Mouse (Mus musculus): ENCODE measurements around the gene Pnck. TPM values are rescaled to one million over a fixed set of nuclear protein-coding genes. Genes with fewer than 3 reads are reported as not detected.

The Pnck gene
- total RNA-seq, 2 experiments from 2014 or later, result 113 to 125 TPM

DNA sequence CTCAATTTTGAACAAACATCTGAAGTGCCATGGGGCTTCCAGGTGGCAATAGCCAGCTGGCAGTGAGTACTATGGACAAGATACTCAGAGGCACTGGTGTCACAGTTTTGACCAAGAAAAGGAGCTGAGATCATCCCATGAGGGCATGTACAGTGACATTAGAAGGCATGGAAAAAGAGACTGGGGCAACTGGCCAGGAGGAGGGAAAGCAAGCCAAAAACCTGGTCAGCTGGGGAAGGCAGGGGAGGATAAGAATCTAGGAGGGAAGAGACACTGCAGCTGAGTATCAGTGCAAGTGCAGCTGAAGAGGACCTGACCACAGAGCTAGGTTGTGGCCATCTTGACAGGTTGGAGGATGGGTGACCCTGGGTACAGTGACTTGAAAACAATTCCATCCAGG is 32.9 kb downstream of the Pnck start:
- H3K4me3 ChIP-seq, result no peak overlapping the region
- no peak for TF ChIP-seq CTCF (conservative IDR thresholded peaks at IDR 0.05)
- H3K27ac ChIP-seq, result no peak overlapping the region
- DNase-seq (ENCODE audit: low spot score in 2 of 2), result no peak

GRCm38 (mm10) chrX:73619890-73620289 is 40.0 kb downstream of the Pnck start:
- DNase-seq (ENCODE audit: low spot score in 2 of 2), result no peak
- Histone ChIP-seq H3K4me3 (no peak overlapping the region), H3K27ac (no peak overlapping the region)
- TF ChIP-seq CTCF (conservative IDR thresholded peaks at IDR 0.05), result no peak

DNA sequence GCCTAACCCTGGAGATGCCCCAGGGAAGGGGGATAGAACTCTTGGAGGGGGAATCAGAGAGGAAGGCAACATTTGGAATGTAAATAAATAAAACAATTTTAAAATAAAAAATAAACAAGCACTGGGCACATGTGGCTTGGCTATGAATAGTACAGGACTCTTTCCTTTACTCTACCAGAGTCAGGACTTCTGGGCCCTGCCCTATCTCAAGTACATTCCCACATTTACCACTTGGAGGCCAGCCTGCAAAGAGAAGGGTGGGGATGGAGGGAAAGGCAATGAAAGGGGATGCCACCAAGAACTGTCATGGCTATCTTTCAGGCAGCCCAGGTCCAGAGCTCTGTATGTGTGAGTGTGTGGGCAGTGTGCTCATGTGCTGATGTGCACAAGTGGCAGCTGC is 40.5 kb downstream of the Pnck start:
- DNase-seq (ENCODE audit: low spot score in 2 of 2), result no peak
- Histone ChIP-seq H3K27ac (no peak overlapping the region), H3K4me3 (no peak overlapping the region)
- no peak for TF ChIP-seq CTCF (conservative IDR thresholded peaks at IDR 0.05)

- DNase-seq (ENCODE audit: low spot score in 2 of 2), result no peak
- Histone ChIP-seq H3K4me3 (no peak overlapping the region), H3K27ac (no peak overlapping the region)
- TF ChIP-seq CTCF (conservative IDR thresholded peaks at IDR 0.05), result no peak
Observed at GRCm38 (mm10) chrX:73615876-73616275, 44.0 kb downstream of the Pnck start.

DNA sequence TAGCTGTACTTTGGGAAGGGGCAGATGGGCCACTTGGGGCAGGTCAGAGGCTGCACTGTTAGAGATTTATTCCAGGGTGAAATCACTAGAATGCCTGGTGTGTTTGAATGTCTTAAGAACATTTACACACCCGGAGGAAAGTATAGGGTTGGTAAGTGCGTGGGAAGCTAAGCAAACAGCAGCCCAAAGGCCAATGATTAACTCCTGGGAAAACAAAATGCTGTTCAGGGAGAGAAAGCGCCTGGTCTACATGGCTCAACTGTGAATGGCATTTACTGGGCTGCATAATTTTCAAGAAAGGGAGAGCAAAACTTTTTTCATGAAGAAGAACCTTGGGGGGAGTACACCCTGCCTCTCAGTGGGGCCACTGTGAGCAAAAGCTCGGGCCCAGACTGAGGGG is 46.3 kb downstream of the Pnck start:
- no peak for TF ChIP-seq CTCF (conservative IDR thresholded peaks at IDR 0.05)
- Histone ChIP-seq H3K27ac (no peak overlapping the region), H3K4me3 (no peak overlapping the region)
- no peak for DNase-seq (ENCODE audit: low spot score in 2 of 2)

Other genes starting within 250 kb of the Pnck start
- 1 to 10 TPM; 2.8 TPM for gene Zfp92, start 249.0 kb downstream of the Pnck start, total RNA-seq (2021)
- not detected for gene Trex2, start 224.8 kb downstream of the Pnck start, total RNA-seq (2021)
- gene Haus7, start 201.1 kb downstream of the Pnck start, total RNA-seq (2021), result 10 to 100 TPM in 1 of 2 experiments, 1 to 10 TPM in 1; 8.1 to 11.1 TPM
- 10 to 100 TPM; 15.9 to 19.3 TPM for gene Bgn, start 176.5 kb downstream of the Pnck start, total RNA-seq (2021)
- gene Atp2b3, start 157.0 kb downstream of the Pnck start, total RNA-seq (2021), result 100 to 1,000 TPM; 156 to 158 TPM
- gene Dusp9, start 20.7 kb downstream of the Pnck start, total RNA-seq (2021), result under 1 TPM; 0.20 to 0.25 TPM
- gene Slc6a8, start 13.0 kb upstream of the Pnck start, total RNA-seq (2021), result 10 to 100 TPM; 95.0 to 95.5 TPM
- gene Bcap31, start 56.1 kb upstream of the Pnck start, total RNA-seq (2021), result 10 to 100 TPM; 72.3 to 77.8 TPM
- gene Abcd1, start 56.5 kb upstream of the Pnck start, total RNA-seq (2021), result 10 to 100 TPM; 11.2 to 11.8 TPM
- gene Plxnb3, start 97.0 kb upstream of the Pnck start, total RNA-seq (2021), result 10 to 100 TPM; 11.2 to 12.1 TPM
- gene Srpk3, start 114.3 kb upstream of the Pnck start, total RNA-seq (2021), result 1 to 10 TPM; 3.9 to 4.3 TPM
- gene Idh3g, start 126.8 kb upstream of the Pnck start, total RNA-seq (2021), result 100 to 1,000 TPM; 207 to 209 TPM
- gene Ssr4, start 126.9 kb upstream of the Pnck start, total RNA-seq (2021), result 10 to 100 TPM; 89.1 to 94.1 TPM
- gene Pdzd4, start 164.9 kb upstream of the Pnck start, total RNA-seq (2021), result 100 to 1,000 TPM in 1 of 2 experiments, 10 to 100 TPM in 1; 93.3 to 107 TPM
- not detected for gene Avpr2, start 232.0 kb upstream of the Pnck start, total RNA-seq (2021)
- 100 to 1,000 TPM; 118 to 139 TPM for gene L1cam, start 236.0 kb upstream of the Pnck start, total RNA-seq (2021)